Mouse (Mus musculus) liver, embryonic 14.5 days (tissue): ENCODE data around the gene Nphp3. TPM values are rescaled to one million over a fixed set of nuclear protein-coding genes. Genes with fewer than 3 reads are reported as not detected.

Source experiments
- ATAC-seq: fragments of 200-750 bp; cut with Nextera tagmentation; 2 replicates; pipeline ENCODE4 v1.8.0; 2017; ENCODE audit warnings: moderate number of reproducible peaks, mild to moderate bottlenecking, moderate library complexity; ENCODE audit not compliant: insufficient read depth
- DNase-seq, 3 experiments: peaks; one replicate each; pipeline ENCODE4 v3.0.0-alpha.2; 2012 to 2013; ENCODE audit warnings: low read depth in 3 of 3, low spot score in 3 of 3
- H3K27ac ChIP-seq: fragments of 300-500 bp; sonication (generic); 2 replicates; pipeline ENCODE4 v1.5.1; 2014; ENCODE audit warnings: moderate library complexity, mild to moderate bottlenecking, control low read depth, inconsistent platforms
- H3K27me3 ChIP-seq: fragments of 300-500 bp; sonication (generic); 2 replicates; pipeline ENCODE4 v1.6.1; 2014; ENCODE audit warnings: mild to moderate bottlenecking, low read length, moderate library complexity; ENCODE audit not compliant: control insufficient read depth, insufficient read depth
- H3K36me3 ChIP-seq: fragments of 300-500 bp; sonication (generic); replicated peaks from 2 replicates; pipeline ENCODE4 v1.6.1; 2014; ENCODE audit warnings: low read depth; ENCODE audit not compliant: control insufficient read depth, insufficient read depth
- H3K4me1 ChIP-seq, 2 experiments: fragments of 200-500 bp in 1 of 2; fragments of 300-500 bp in 1 of 2; sonication (generic) in 1 of 2; replicated peaks; 2 replicates each; pipeline ENCODE4 v1.6.1; 2012 to 2014; ENCODE audit warnings: antibody characterized with exemption in 1 of 2, inconsistent platforms in 1 of 2, low read length in 1 of 2; ENCODE audit not compliant: control insufficient read depth in 2 of 2, insufficient read depth in 2 of 2
- H3K4me2 ChIP-seq: fragments of 300-500 bp; sonication (generic); 2 replicates; pipeline ENCODE4 v1.6.1; 2014; ENCODE audit warnings: low read depth, mild to moderate bottlenecking, control low read depth, moderate library complexity
- H3K4me3 ChIP-seq, 2 experiments: fragments of 200-500 bp in 1 of 2; fragments of 300-500 bp in 1 of 2; sonication (generic) in 1 of 2; 2 replicates each; pipeline ENCODE4 v1.5.1; 2012 to 2014; ENCODE audit warnings: low read depth in 2 of 2, low read length in 2 of 2, mild to moderate bottlenecking in 2 of 2, control low read depth in 1 of 2, inconsistent platforms in 1 of 2, moderate library complexity in 1 of 2; ENCODE audit not compliant: insufficient read depth in 1 of 2
- H3K9ac ChIP-seq: fragments of 300-500 bp; sonication (generic); replicated peaks from 2 replicates; pipeline ENCODE4 v1.6.1; 2014; ENCODE audit warnings: mild to moderate bottlenecking, control low read depth, moderate library complexity
- H3K9me3 ChIP-seq: fragments of 300-500 bp; sonication (generic); 2 replicates; pipeline ENCODE4 v1.6.1; 2016; ENCODE audit warnings: low read length, mixed read lengths; ENCODE audit not compliant: control insufficient read depth
- CTCF ChIP-seq: IDR thresholded peaks from 2 replicates; pipeline ENCODE4 v1.5.1; 2016; ENCODE audit warnings: antibody characterized with exemption, low read depth, control low read depth
- EP300 ChIP-seq: IDR thresholded peaks from 2 replicates; pipeline ENCODE4 v1.6.1; 2016; ENCODE audit warnings: antibody characterized with exemption, low read depth
- WGBS: fragments of 180-500 bp; shearing (Covaris S2); extraction: QIAGEN DNeasy Blood & Tissue Kit; methylation state at CpG from one replicate; pipeline ENCODE4 v1.1.7; 2014; ENCODE audit not compliant: insufficient replicate concordance; 5-methylcytosine and 5-hydroxymethylcytosine counted together
- polyA plus RNA-seq, 2 experiments: library from polyadenylated mRNA; depleted of rRNA in 1 of 2; stranded (reverse) in 1 of 2; unstranded in 1 of 2; fragments of >200 nt; fragmentation: Nextera tagmentation in 1 of 2; extraction: Ambion mirVana in 1 of 2; gene quantifications; 2 replicates each; pipeline versions ENCODE4 v1.2.1 to v1.2.3; 2012 to 2014

Nphp3 gene
- polyA plus RNA-seq, 2 experiments = 0.74 to 2.7 TPM

GRCm38 (mm10) chr9:104063244-104063961 is 61.1 kb downstream of the Nphp3 start, which contains the start of gene Acad11:
TSS of gene Acad11 (plus strand) at chr9:104063377.
- Histone ChIP-seq H3K4me2 (peak within 1 kb of the TSS; percentile 79), H3K27me3 (no peaks in the 10 kb centered on the region), H3K27ac (no peak within 1 kb of the TSS; the same call in 1 of the 2 replicates), H3K4me1 (peaks cover 7 to 9% of the 10 kb centered on the region in 2 experiments; a peak in 3 of 4 replicates), H3K9ac (peak within 1 kb of the TSS; percentile 84), H3K4me3 (peak within 1 kb of the TSS; percentile 99), H3K9me3 (no peaks in the 10 kb centered on the region), H3K36me3 (no peaks in the 10 kb centered on the region)
- 0% methylated on average over 27 of the region's 30 CpGs for WGBS
- peak; percentile 92 for ATAC-seq
- peak; percentile 72 to 79 (median 73) for DNase-seq
- 0 out of 2 replicates have a peak, but pooled peaks have one; percentile 14 for TF ChIP-seq EP300
- TF ChIP-seq CTCF = no peak

GRCm38 (mm10) chr9:104064571-104064970 is 62.2 kb downstream of the Nphp3 start:
- no peaks in the 10 kb centered on the region for H3K9me3 ChIP-seq
- DNase-seq (no peak), ATAC-seq (no peak)
- H3K4me3 ChIP-seq = peak overlapping the region in 1 of 2 experiments; percentile 99; a peak in 1 of 4 replicates
- no peaks in the 10 kb centered on the region for H3K27me3 ChIP-seq
- no peaks in the 10 kb centered on the region for H3K36me3 ChIP-seq
- peak overlapping the region; percentile 22 for H3K4me2 ChIP-seq
- TF ChIP-seq EP300 = no peak
- TF ChIP-seq CTCF = no peak
- H3K9ac ChIP-seq = no peak overlapping the region
- H3K4me1 ChIP-seq = peaks cover 7 to 9% of the 10 kb centered on the region in 2 experiments; a peak in 3 of 4 replicates
- WGBS = 18% methylated on average over 1 of the region's 1 CpGs
- no peak overlapping the region for H3K27ac ChIP-seq

GRCm38 (mm10) chr9:104070241-104070640 is 67.9 kb downstream of the Nphp3 start:
- Histone ChIP-seq H3K4me2 (no peak overlapping the region), H3K4me1 (peaks cover 0 to 2% of the 10 kb centered on the region in 2 experiments; a peak in 2 of 4 replicates), H3K27ac (no peak overlapping the region), H3K4me3 (no peak overlapping the region), H3K9ac (no peak overlapping the region), H3K36me3 (no peaks in the 10 kb centered on the region), H3K27me3 (no peaks in the 10 kb centered on the region), H3K9me3 (no peaks in the 10 kb centered on the region)
- DNase-seq = no peak
- TF ChIP-seq CTCF = no peak
- no peak for TF ChIP-seq EP300
- 30% methylated on average over 4 of the region's 4 CpGs for WGBS
- no peak for ATAC-seq

- WGBS = 42% methylated on average over 8 of the region's 8 CpGs
- Histone ChIP-seq H3K9me3 (no peaks in the 10 kb centered on the region), H3K9ac (no peak overlapping the region), H3K4me2 (no peak overlapping the region), H3K4me1 (peaks cover 0 to 2% of the 10 kb centered on the region in 2 experiments; a peak in 2 of 4 replicates), H3K36me3 (no peaks in the 10 kb centered on the region), H3K27ac (no peak overlapping the region), H3K27me3 (no peaks in the 10 kb centered on the region), H3K4me3 (no peak overlapping the region)
- TF ChIP-seq EP300 = no peak
- TF ChIP-seq CTCF = no peak
- peak; percentile 39; the same call in 1 of the 2 replicates for ATAC-seq
- DNase-seq = no peak
These were observed 68.7 kb downstream of the Nphp3 start for GRCm38 (mm10) chr9:104070863-104071604.

- no peaks in the 10 kb centered on the region for H3K9me3 ChIP-seq
- H3K4me3 ChIP-seq = no peak overlapping the region
- ATAC-seq (no peak), DNase-seq (no peak)
- H3K27ac ChIP-seq = no peak overlapping the region
- H3K9ac ChIP-seq = no peak overlapping the region
- 54% methylated on average over 2 of the region's 2 CpGs for WGBS
- TF ChIP-seq EP300 (no peak), CTCF (peak; percentile 53)
- H3K36me3 ChIP-seq = no peaks in the 10 kb centered on the region
- no peaks in the 10 kb centered on the region for H3K27me3 ChIP-seq
- H3K4me2 ChIP-seq = no peak overlapping the region
- no peaks in the 10 kb centered on the region; a peak in 1 of 4 replicates for H3K4me1 ChIP-seq
These were observed 73.5 kb downstream of the Nphp3 start for GRCm38 (mm10) chr9:104075808-104076207.
